Mouse (Mus musculus) embryonic facial prominence, embryonic 10.5 days (tissue): Measurements from ENCODE around the gene Erv3. TPM values are rescaled to one million over a fixed set of nuclear protein-coding genes. Genes with fewer than 3 reads are reported as not detected.

Experiments used
- DNase-seq: peaks from one replicate; pipeline ENCODE4 v3.0.0-alpha.2; 2017; ENCODE audit warnings: low spot score
- H3K27ac ChIP-seq: fragments of 300-500 bp; sonication (generic); replicated peaks from 2 replicates; pipeline ENCODE4 v1.5.1; 2016; ENCODE audit warnings: mild to moderate bottlenecking
- H3K27me3 ChIP-seq: fragments of 300-500 bp; sonication (generic); replicated peaks from 2 replicates; pipeline ENCODE4 v1.6.1; 2016; ENCODE audit warnings: low read depth, mild to moderate bottlenecking; ENCODE audit not compliant: poor library complexity, severe bottlenecking
- H3K36me3 ChIP-seq: fragments of 300-500 bp; sonication (generic); replicated peaks from 2 replicates; pipeline ENCODE4 v1.6.1; 2016; ENCODE audit warnings: mild to moderate bottlenecking, moderate library complexity
- H3K4me1 ChIP-seq: fragments of 300-500 bp; sonication (generic); 2 replicates; pipeline ENCODE4 v1.6.1; 2016
- H3K4me3 ChIP-seq: fragments of 300-500 bp; sonication (generic); 2 replicates; pipeline ENCODE4 v1.5.1; 2016; ENCODE audit warnings: mild to moderate bottlenecking, moderate library complexity
- H3K9me3 ChIP-seq: fragments of 300-500 bp; sonication (generic); 2 replicates; pipeline ENCODE4 v1.6.1; 2016; ENCODE audit warnings: mild to moderate bottlenecking
- WGBS: fragments of 180-500 bp; shearing (Covaris S2); methylation state at CpG from one replicate; pipeline ENCODE4 v1.1.7; 2016; 5-methylcytosine and 5-hydroxymethylcytosine counted together
- polyA plus RNA-seq: library from polyadenylated mRNA; unstranded; fragments of >200 nt; fragmentation: Nextera tagmentation; extraction: Ambion mirVana; gene quantifications from 2 replicates; pipeline ENCODE4 v1.2.1, GENCODE M21; 2016

The Erv3 gene
- polyA plus RNA-seq, 1 experiment from 2014 or later = not detected

DNA sequence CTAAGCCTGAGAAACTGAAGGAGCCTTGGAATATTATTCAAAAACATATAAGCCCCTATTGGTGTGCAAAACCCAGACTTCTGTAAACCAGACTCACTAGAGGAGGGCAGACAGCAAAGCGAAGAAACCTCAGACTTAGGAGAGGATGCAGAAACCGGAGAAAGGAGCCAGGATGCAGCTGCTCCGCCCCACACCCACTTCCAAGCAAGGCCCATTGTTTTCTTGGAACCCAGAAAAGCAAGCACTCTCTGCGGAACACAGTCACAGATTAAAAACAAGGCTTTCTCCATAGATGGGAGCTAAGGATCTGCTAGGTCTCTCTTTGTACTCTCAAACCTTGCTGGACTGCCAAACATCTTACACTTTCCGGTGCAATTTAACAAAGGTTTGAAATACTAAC lies 33.0 kb upstream of the Erv3 start:
- Histone ChIP-seq H3K36me3 (no peaks in the 10 kb centered on the region), H3K9me3 (no peaks in the 10 kb centered on the region), H3K4me1 (peaks cover 31% of the 10 kb centered on the region), H3K27ac (no peak overlapping the region), H3K4me3 (no peak overlapping the region), H3K27me3 (no peaks in the 10 kb centered on the region)
- WGBS = 30% methylated on average over 5 of the region's 5 CpGs
- no peak for DNase-seq

- H3K27ac ChIP-seq = no peak overlapping the region
- 79% methylated on average over 7 of the region's 7 CpGs for WGBS
- H3K36me3 ChIP-seq = no peaks in the 10 kb centered on the region
- no peaks in the 10 kb centered on the region for H3K9me3 ChIP-seq
- no peak overlapping the region for H3K4me3 ChIP-seq
- no peak for DNase-seq
- peaks cover 31% of the 10 kb centered on the region for H3K4me1 ChIP-seq
- no peaks in the 10 kb centered on the region for H3K27me3 ChIP-seq
These were observed 28.7 kb upstream of the Erv3 start for GRCm38 (mm10) chr2:131888233-131888632.

GRCm38 (mm10) chr2:131886503-131887160 lies 27.1 kb upstream of the Erv3 start:
- Histone ChIP-seq H3K27me3 (no peaks in the 10 kb centered on the region), H3K9me3 (no peaks in the 10 kb centered on the region), H3K4me3 (no peak overlapping the region), H3K36me3 (no peaks in the 10 kb centered on the region), H3K27ac (no peak overlapping the region), H3K4me1 (peaks cover 22% of the 10 kb centered on the region)
- no peak for DNase-seq
- WGBS = 85% methylated on average over 6 of the region's 6 CpGs

DNA sequence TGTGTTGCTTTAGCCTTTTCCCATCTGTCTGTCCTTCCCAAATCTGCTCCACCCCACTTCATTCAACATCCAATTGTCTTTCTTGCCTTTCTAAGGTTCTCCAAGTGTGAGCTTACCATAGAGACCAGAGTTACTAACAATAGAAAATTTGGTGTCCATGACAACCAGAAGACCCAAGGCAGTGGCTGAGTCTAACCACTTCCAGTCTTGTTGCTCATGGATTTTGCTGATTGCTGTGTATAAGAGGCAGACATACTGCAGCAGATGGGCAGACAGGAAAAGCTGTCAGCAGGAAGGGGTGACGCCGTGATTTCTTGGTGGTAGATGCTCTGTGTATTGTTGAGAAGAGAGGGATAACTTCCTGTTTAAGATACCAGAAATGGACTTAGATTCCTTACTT lies 23.6 kb upstream of the Erv3 start:
- H3K4me1 ChIP-seq = 0 out of 2 replicates have a peak, but pooled peaks cover 3% of the 10 kb centered on the region
- no peaks in the 10 kb centered on the region for H3K9me3 ChIP-seq
- H3K4me3 ChIP-seq = no peak overlapping the region
- H3K27ac ChIP-seq = no peak overlapping the region
- no peaks in the 10 kb centered on the region for H3K36me3 ChIP-seq
- DNase-seq = no peak
- no peaks in the 10 kb centered on the region for H3K27me3 ChIP-seq
- WGBS = 73% methylated on average over 2 of the region's 2 CpGs

DNA sequence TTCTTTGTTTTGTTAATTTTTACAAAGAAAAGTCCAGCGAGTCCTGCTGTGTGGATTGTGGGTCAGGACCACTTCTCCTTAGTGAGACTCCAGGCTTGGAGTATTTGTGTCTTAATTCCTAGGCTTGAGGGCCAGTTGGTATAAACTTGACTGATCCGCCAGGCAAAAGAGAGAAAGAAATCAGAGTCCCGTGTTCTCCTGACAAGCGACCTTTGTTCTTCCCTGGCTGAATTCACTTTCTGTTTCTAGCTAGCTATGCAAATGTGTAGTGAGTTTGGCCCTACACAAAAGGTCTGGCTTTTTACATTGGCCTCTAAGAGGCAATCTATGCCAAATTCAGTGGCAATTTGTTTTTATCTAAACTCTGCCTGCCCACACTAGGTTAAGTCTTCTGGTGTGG lies 22.2 kb upstream of the Erv3 start:
- Histone ChIP-seq H3K36me3 (no peaks in the 10 kb centered on the region), H3K9me3 (no peaks in the 10 kb centered on the region), H3K27me3 (no peaks in the 10 kb centered on the region), H3K4me1 (0 out of 2 replicates have a peak, but pooled peaks cover 3% of the 10 kb centered on the region), H3K27ac (no peak overlapping the region), H3K4me3 (no peak overlapping the region)
- DNase-seq = no peak
- 59% methylated on average over 4 of the region's 4 CpGs for WGBS

DNA sequence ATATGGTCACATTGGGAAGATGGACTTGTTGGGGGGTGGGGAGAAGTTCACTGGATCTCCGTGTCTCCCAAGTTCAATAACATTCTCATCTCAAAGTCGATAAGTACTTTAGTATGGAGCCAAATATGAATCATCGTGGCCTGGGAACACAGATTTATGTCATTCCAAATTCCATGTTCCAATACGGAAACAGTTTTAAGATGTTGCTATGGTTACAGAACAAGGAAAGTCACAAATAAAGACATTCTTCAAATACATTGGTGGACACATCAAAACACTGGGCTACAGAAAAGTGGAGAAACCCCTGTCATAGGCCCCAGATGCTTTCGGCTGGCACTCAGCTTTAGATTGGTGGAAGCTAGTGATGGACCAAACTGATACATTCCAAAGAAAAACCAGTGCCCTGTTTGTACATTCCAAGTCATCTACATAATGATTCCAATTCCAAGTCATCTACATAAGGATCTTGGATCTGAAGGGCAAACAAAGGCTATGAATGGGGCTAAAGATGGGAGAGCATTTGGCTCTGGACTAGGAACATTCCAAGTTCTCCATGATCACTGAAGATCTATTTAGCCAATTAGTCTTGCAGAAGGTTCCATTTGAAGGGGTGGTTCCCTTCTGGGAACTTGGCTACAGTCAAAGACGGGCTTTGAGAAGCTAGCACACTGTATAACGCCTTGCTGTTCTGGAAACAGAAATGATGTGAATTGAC lies 17.2 kb upstream of the Erv3 start:
- Histone ChIP-seq H3K27me3 (no peaks in the 10 kb centered on the region), H3K4me3 (no peak overlapping the region), H3K4me1 (no peaks in the 10 kb centered on the region), H3K9me3 (no peaks in the 10 kb centered on the region), H3K36me3 (no peaks in the 10 kb centered on the region), H3K27ac (no peak overlapping the region)
- 92% methylated on average over 7 of the region's 7 CpGs for WGBS
- no peak for DNase-seq

- H3K9me3 ChIP-seq = no peaks in the 10 kb centered on the region
- WGBS = 90% methylated on average over 1 of the region's 1 CpGs
- no peak for DNase-seq
- no peaks in the 10 kb centered on the region for H3K36me3 ChIP-seq
- no peak overlapping the region for H3K27ac ChIP-seq
- H3K27me3 ChIP-seq = no peaks in the 10 kb centered on the region
- no peak overlapping the region for H3K4me3 ChIP-seq
- H3K4me1 ChIP-seq = no peaks in the 10 kb centered on the region
These were observed 13.8 kb upstream of the Erv3 start for GRCm38 (mm10) chr2:131873376-131873775.

GRCm38 (mm10) chr2:131868983-131869382 lies 9.4 kb upstream of the Erv3 start:
- H3K4me1 ChIP-seq = peaks cover 17% of the 10 kb centered on the region
- no peaks in the 10 kb centered on the region for H3K9me3 ChIP-seq
- no peaks in the 10 kb centered on the region for H3K36me3 ChIP-seq
- no peak for DNase-seq
- no peak overlapping the region for H3K4me3 ChIP-seq
- no peak overlapping the region for H3K27ac ChIP-seq
- H3K27me3 ChIP-seq = no peaks in the 10 kb centered on the region
- WGBS = 92% methylated on average over 5 of the region's 5 CpGs

- no peaks in the 10 kb centered on the region for H3K27me3 ChIP-seq
- no peak for DNase-seq
- H3K36me3 ChIP-seq = no peaks in the 10 kb centered on the region
- no peak overlapping the region for H3K27ac ChIP-seq
- H3K4me3 ChIP-seq = no peak overlapping the region
- no peaks in the 10 kb centered on the region for H3K9me3 ChIP-seq
- H3K4me1 ChIP-seq = peaks cover 38% of the 10 kb centered on the region
These were observed 7.1 kb upstream of the Erv3 start for GRCm38 (mm10) chr2:131866676-131867075.

DNA sequence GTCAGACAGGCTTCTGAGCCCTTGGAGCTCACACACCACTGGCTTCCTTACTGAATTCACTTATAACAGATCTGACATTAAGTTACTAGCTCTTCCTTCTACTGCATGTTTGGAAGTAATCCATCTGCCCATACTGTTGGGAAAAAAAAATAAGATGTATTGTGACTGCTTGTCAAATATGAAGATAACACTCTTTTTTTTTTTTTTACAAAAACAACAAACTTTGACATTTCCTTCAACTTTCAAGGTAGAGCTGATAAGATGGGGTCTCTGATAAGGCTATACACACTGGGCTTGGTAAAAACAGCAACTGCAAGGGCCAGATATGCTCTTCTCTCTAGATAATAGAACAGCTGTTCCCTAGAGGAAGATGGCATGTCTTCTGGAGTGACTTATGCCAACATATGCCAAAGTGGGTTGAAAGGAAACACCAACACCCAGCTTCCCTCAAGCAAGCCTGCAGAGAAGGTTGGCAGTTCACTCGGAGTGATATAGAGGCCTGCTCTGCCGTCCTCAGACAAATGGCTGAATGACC lies 4.8 kb upstream of the Erv3 start:
- 95% methylated on average over 2 of the region's 2 CpGs for WGBS

GRCm38 (mm10) chr2:131863472-131863871 lies 3.9 kb upstream of the Erv3 start:
- WGBS = 78% methylated on average over 3 of the region's 3 CpGs
- Histone ChIP-seq H3K27me3 (no peaks in the 10 kb centered on the region), H3K27ac (no peak overlapping the region; the same call in 1 of the 2 replicates)

More for the DNA sequence above, 4.8 kb upstream of the Erv3 start:
- H3K4me1 ChIP-seq = peaks cover 38% of the 10 kb centered on the region
- no peak overlapping the region for H3K27ac ChIP-seq
- no peak for DNase-seq
- H3K4me3 ChIP-seq = no peak overlapping the region
- no peaks in the 10 kb centered on the region for H3K27me3 ChIP-seq
- no peaks in the 10 kb centered on the region for H3K36me3 ChIP-seq
- H3K9me3 ChIP-seq = no peaks in the 10 kb centered on the region

DNA sequence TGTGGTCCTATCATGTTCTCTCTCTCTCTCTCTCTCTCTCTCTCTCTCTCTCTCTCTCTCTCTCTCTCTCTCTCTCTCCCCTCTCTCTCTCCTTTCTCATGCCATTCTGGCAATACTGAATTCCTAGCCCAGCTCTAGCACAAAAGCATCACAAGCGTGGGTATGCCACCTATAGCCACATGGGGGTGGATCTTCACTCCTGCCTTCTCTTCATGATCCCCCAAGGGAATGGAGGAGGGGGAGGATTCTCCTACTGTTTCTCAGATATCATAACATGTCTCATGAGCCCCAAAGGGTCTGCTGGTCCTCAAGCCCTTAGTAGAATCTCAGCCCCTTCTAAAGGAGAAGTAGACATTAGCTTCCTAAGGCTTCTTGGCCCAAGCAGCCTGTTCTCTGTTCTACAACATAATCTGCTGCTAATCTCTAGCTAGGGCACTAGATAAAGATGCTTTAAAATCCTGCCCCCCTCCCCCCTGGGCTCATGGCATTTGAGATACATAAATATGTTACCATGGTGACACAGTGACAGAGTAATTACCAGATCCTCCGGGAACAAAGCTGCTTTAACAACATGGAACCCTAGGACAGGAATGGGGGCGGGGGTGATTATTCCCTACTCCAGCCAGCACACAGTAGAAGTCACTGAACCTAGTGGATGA lies 3.2 kb upstream of the Erv3 start:
- Histone ChIP-seq H3K9me3 (no peaks in the 10 kb centered on the region), H3K4me3 (no peak overlapping the region), H3K4me1 (peaks cover 33% of the 10 kb centered on the region), H3K36me3 (no peaks in the 10 kb centered on the region), H3K27me3 (no peaks in the 10 kb centered on the region), H3K27ac (peak overlapping the region; percentile 45; the same call in 1 of the 2 replicates)
- 63% methylated on average over 3 of the region's 3 CpGs for WGBS
- DNase-seq = no peak

More at GRCm38 (mm10) chr2:131863472-131863871, 3.9 kb upstream of the Erv3 start:
- Histone ChIP-seq H3K9me3 (no peaks in the 10 kb centered on the region), H3K4me3 (no peak overlapping the region), H3K4me1 (peaks cover 38% of the 10 kb centered on the region), H3K36me3 (no peaks in the 10 kb centered on the region)
- no peak for DNase-seq
